ENCODE assay signal across 8 mouse cellular contexts in genomic region chr5:135904259-135904658, GRCm38 (mm10). TPM values are rescaled to one million over a fixed set of nuclear protein-coding genes. Genes with fewer than 3 reads are reported as not detected.
DNase-seq lines count a peak whose midpoint lies in the region; ATAC-seq and TF ChIP-seq lines count a peak whose summit lies in the region.

No protein-coding gene starts in this region.

- no peak for TF ChIP-seq CTCF in heart, postnatal 0 days (IDR thresholded peaks at IDR 0.05; ENCODE audit: low read depth)

- H3K4me1 ChIP-seq in heart, postnatal 0 days (ENCODE audit: control insufficient read depth, insufficient read depth) = peaks cover 21% of the 10 kb centered on the region
- peaks cover 18% of the 10 kb centered on the region for H3K4me1 ChIP-seq in embryonic facial prominence, embryonic 10.5 days
- H3K4me1 ChIP-seq in hindbrain, embryonic 10.5 days (replicated peaks) = peaks cover 28% of the 10 kb centered on the region
- peaks cover 15% of the 10 kb centered on the region; the same call in 1 of the 2 replicates for H3K4me1 ChIP-seq in midbrain, embryonic 14.5 days (ENCODE audit: control insufficient read depth, insufficient read depth, low read length)

- H3K27ac ChIP-seq in heart, postnatal 0 days (ENCODE audit: low read depth) = peak overlapping the region; percentile 64; the same call in 1 of the 2 replicates
- no peak overlapping the region for H3K27ac ChIP-seq in embryonic facial prominence, embryonic 10.5 days (replicated peaks)
- 0 out of 2 replicates have a peak overlapping the region, but pooled peaks have one; percentile 30 for H3K27ac ChIP-seq in hindbrain, embryonic 10.5 days
- H3K27ac ChIP-seq in midbrain, embryonic 14.5 days (replicated peaks; ENCODE audit: low read depth, low read length) = peak overlapping the region; percentile 94

- no peak for ATAC-seq in heart, postnatal 0 days (ENCODE audit: insufficient read depth, low read depth)
- no peak for ATAC-seq in midbrain, embryonic 14.5 days (ENCODE audit: low FRiP score, low TSS enrichment)
- ATAC-seq in monocyte, adult 5-6 weeks (replicated peaks; ENCODE audit: insufficient number of reproducible peaks, low FRiP score, low TSS enrichment, poor library complexity, severe bottlenecking) = no peak

- no peaks in the 10 kb centered on the region for H3K9me3 ChIP-seq in heart, postnatal 0 days (replicated peaks; ENCODE audit: control insufficient read depth, low read length)
- no peaks in the 10 kb centered on the region for H3K9me3 ChIP-seq in embryonic facial prominence, embryonic 10.5 days
- H3K9me3 ChIP-seq in hindbrain, embryonic 10.5 days = no peaks in the 10 kb centered on the region
- no peaks in the 10 kb centered on the region for H3K9me3 ChIP-seq in midbrain, embryonic 14.5 days (ENCODE audit: control insufficient read depth, low read length)

- no peak overlapping the region for H3K4me3 ChIP-seq in heart, postnatal 0 days (ENCODE audit: low read depth, low read length)
- peak overlapping the region; percentile 55; the same call in 1 of the 2 replicates for H3K4me3 ChIP-seq in embryonic facial prominence, embryonic 10.5 days
- H3K4me3 ChIP-seq in hindbrain, embryonic 10.5 days = peak overlapping the region; percentile 54; the same call in 1 of the 2 replicates
- H3K4me3 ChIP-seq in midbrain, embryonic 14.5 days (replicated peaks; ENCODE audit: low read depth, low read length) = no peak overlapping the region

- no peak overlapping the region for H3K9ac ChIP-seq in heart, postnatal 0 days (replicated peaks; ENCODE audit: low read depth, low read length)
- peak overlapping the region; percentile 56; the same call in 1 of the 2 replicates for H3K9ac ChIP-seq in midbrain, embryonic 14.5 days (replicated peaks; ENCODE audit: low read length)

- WGBS in heart, postnatal 0 days = 62% methylated on average over 5 of the region's 5 CpGs
- WGBS in embryonic facial prominence, embryonic 10.5 days = 69% methylated on average over 5 of the region's 5 CpGs
- 59% methylated on average over 5 of the region's 5 CpGs for WGBS in hindbrain, embryonic 10.5 days
- WGBS in midbrain, embryonic 14.5 days = 58% methylated on average over 5 of the region's 5 CpGs

- peaks cover 10% of the 10 kb centered on the region for H3K36me3 ChIP-seq in heart, postnatal 0 days (replicated peaks; ENCODE audit: control insufficient read depth, insufficient read depth, low read length)
- peaks cover 48% of the 10 kb centered on the region for H3K36me3 ChIP-seq in embryonic facial prominence, embryonic 10.5 days (replicated peaks)
- H3K36me3 ChIP-seq in hindbrain, embryonic 10.5 days = peaks cover 43% of the 10 kb centered on the region
- H3K36me3 ChIP-seq in midbrain, embryonic 14.5 days (ENCODE audit: control insufficient read depth, insufficient read depth, low read length) = peaks cover 33% of the 10 kb centered on the region

- no peak for TF ChIP-seq EP300 in heart, postnatal 0 days (IDR thresholded peaks at IDR 0.05; ENCODE audit: low read depth)

- H3K4me2 ChIP-seq in heart, postnatal 0 days (ENCODE audit: low read depth, low read length) = peak overlapping the region; percentile 67; the same call in 1 of the 2 replicates
- peak overlapping the region; percentile 71 for H3K4me2 ChIP-seq in midbrain, embryonic 14.5 days (ENCODE audit: low read length)

- DNase-seq in heart, postnatal 0 days (ENCODE audit: low spot score) = no peak
- DNase-seq in heart, adult 11 months = no peak
- DNase-seq in embryonic facial prominence, embryonic 10.5 days (ENCODE audit: low spot score) = no peak
- no peak for DNase-seq in hindbrain, embryonic 10.5 days (ENCODE audit: low spot score)
- DNase-seq in midbrain, embryonic 14.5 days = no peak
- no peak for DNase-seq in urinary bladder, adult 18-20 months (ENCODE audit: low spot score in 2 of 2)
- no peak for DNase-seq in adrenal gland, postnatal 14 days

- H3K27me3 ChIP-seq in heart, postnatal 0 days (ENCODE audit: control insufficient read depth, insufficient read depth, low read length) = no peaks in the 10 kb centered on the region
- no peaks in the 10 kb centered on the region for H3K27me3 ChIP-seq in embryonic facial prominence, embryonic 10.5 days (replicated peaks; ENCODE audit: low read depth, poor library complexity, severe bottlenecking)
- no peaks in the 10 kb centered on the region for H3K27me3 ChIP-seq in hindbrain, embryonic 10.5 days (ENCODE audit: insufficient read depth, poor library complexity, severe bottlenecking)
- H3K27me3 ChIP-seq in midbrain, embryonic 14.5 days (ENCODE audit: control insufficient read depth, insufficient read depth, low read length) = no peaks in the 10 kb centered on the region

RNA-seq across cellular contexts. Expression of gene Hspb1, which starts 16.5 kb away (rescaled TPM):
- total RNA-seq in heart, postnatal 0 days (2014; rRNA removed; ENCODE audit: low replicate concordance) = 1,178 and 1,316 TPM in 2 replicates
- polyA plus RNA-seq in heart, postnatal 0 days (2015; fragmentation: Nextera tagmentation; extraction: Ambion mirVana) = 974 and 1,039 TPM in 2 replicates
- polyA plus RNA-seq in embryonic facial prominence, embryonic 10.5 days (2016; fragmentation: Nextera tagmentation; extraction: Ambion mirVana) = 24.0 and 24.4 TPM in 2 replicates
- polyA plus RNA-seq in hindbrain, embryonic 10.5 days (2016; fragmentation: Nextera tagmentation; extraction: Ambion mirVana) = 10.6 and 24.0 TPM in 2 replicates
- 5.5 and 6.4 TPM in 2 replicates for polyA plus RNA-seq in midbrain, embryonic 14.5 days (2014; fragmentation: Nextera tagmentation; extraction: Ambion mirVana)
- 1.9 TPM in 1 of 3 replicates, not detected in the others for total RNA-seq in monocyte, adult 5-6 weeks (2017)
- 64.7 and 97.7 TPM in 2 replicates for total RNA-seq in adrenal gland, postnatal 14 days (2021)

RNA-seq across cellular contexts. Expression of gene Ywhag, which starts 30.2 kb away (rescaled TPM):
- total RNA-seq in heart, postnatal 0 days (2014; rRNA removed; ENCODE audit: low replicate concordance) = 47.3 and 67.2 TPM in 2 replicates
- 137 and 149 TPM in 2 replicates for polyA plus RNA-seq in heart, postnatal 0 days (2015; fragmentation: Nextera tagmentation; extraction: Ambion mirVana)
- 244 and 257 TPM in 2 replicates for polyA plus RNA-seq in embryonic facial prominence, embryonic 10.5 days (2016; fragmentation: Nextera tagmentation; extraction: Ambion mirVana)
- polyA plus RNA-seq in hindbrain, embryonic 10.5 days (2016; fragmentation: Nextera tagmentation; extraction: Ambion mirVana) = 274 and 348 TPM in 2 replicates
- polyA plus RNA-seq in midbrain, embryonic 14.5 days (2014; fragmentation: Nextera tagmentation; extraction: Ambion mirVana) = 420 and 582 TPM in 2 replicates
- total RNA-seq in monocyte, adult 5-6 weeks (2017) = 86.4 to 119 TPM (median 100 TPM) in 3 replicates
- total RNA-seq in adrenal gland, postnatal 14 days (2021) = 462 and 482 TPM in 2 replicates

Comparison
In these comparisons a context has a peak if more than half of its experiments do, and no peak if none do; other contexts are left out.
1. H3K4me3 ChIP-seq: peak in embryonic facial prominence, embryonic 10.5 days (single experiment) and hindbrain, embryonic 10.5 days (single experiment); none in heart, postnatal 0 days (single experiment) and midbrain, embryonic 14.5 days (single experiment).
2. RNA of gene Hspb1, which starts 16.5 kb away (polyA plus RNA-seq): 974 to 1,039 TPM in heart, postnatal 0 days; 24.0 to 24.4 TPM in embryonic facial prominence, embryonic 10.5 days, 10.6 to 24.0 TPM in hindbrain, embryonic 10.5 days and 5.5 to 6.4 TPM in midbrain, embryonic 14.5 days; every median in the first group is over 10 times any median in the second.